Mouse (Mus musculus) right cerebral cortex, postnatal 25 days (tissue): ENCODE measurements at regions not wholly inside any gene's neighbourhood (a gene's known extent, or its start where the extent isn't known, plus 50 kb on each side); places are given as distances from the start of the nearest gene placed in this dataset.
A peak's percentile ranks its signal among the peaks of the same experiment; 100 is the strongest.

Experiments
- DNase-seq: peaks from one replicate; pipeline ENCODE4 v3.0.0; 2022

GRCm38 (mm10) chr2:19714025-19714424, 56.5 kb downstream of the Otud1 start:
- no peak for DNase-seq

DNA sequence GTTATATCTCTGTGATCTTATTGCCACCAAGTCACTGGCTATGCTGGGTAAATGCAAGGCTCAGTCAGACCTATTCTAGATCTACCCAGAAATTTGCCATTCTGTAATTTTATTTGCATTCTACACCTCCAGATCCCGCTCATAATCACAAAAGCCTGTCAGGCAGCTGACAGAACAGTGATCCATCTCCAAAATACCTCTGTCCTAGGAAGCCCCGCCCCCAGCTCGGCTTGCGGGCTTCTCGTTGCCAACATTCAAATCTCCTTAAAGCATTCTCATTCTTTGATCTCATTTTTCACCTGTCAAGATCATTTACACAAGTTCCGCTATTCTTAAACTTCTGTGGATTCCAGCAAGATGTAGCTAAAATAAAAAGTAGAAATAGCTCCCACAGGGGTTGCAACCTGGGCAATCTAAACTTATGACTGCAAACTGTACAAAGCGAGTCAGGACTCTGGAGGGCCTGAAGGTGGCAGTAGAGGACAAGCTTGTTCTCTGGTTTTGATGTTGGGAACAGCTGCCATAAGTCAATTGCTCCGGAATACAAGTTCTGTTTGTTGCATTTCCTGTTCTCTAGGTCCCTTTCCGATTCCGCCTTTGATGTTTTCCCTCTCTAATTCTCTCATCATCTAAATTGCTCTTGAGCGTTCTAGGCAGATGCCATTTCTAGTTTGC, 58.1 kb downstream of the Otud1 start:
- DNase-seq = peak; percentile 40

GRCm38 (mm10) chr2:19716388-19716787, 58.8 kb downstream of the Otud1 start:
- DNase-seq = no peak

DNA sequence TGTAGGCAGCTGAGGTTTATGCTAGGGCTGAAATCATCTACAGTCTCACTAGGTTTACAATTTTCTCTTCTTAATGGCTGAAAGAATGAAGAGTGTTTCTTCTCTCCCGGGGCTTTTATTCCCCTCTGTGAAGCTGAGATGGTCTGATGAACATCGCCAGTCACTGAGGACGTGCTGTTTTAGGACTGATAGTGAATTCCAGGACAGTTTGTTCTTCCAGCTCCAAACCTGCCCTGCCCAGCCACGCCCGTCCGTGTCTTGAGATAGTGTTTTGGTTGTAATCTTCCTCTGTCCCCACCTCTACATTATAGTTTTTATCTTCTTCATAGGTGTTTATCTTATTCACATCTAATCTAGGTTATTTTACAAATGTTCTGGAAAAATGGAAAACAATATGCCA, 68.5 kb downstream of the Otud1 start:
- no peak for DNase-seq

DNA sequence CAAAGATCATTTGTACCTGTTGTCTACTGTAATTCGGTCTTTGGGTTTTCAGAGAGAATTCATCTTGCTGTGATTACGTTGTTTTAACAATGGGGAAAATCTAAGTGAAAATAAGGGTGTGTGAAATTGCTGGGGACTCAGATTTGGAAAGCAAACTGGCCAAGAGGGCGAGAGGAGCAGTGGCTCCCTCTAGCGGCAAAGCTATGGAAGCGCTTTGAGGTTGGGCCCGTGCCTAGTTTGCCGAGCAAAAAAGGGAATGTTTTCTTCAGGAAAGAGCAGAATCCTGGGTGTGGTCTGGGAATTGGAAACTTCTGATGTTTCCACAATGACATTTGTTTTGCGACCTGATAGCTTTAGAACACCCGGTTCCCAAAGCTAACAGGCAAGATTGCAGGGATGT, 69.4 kb downstream of the Otud1 start:
- peak; percentile 27 for DNase-seq

GRCm38 (mm10) chr2:19732922-19733859, 75.6 kb downstream of the Otud1 start:
- DNase-seq = no peak

GRCm38 (mm10) chr2:19734164-19734870, 76.8 kb downstream of the Otud1 start:
- no peak for DNase-seq

DNA sequence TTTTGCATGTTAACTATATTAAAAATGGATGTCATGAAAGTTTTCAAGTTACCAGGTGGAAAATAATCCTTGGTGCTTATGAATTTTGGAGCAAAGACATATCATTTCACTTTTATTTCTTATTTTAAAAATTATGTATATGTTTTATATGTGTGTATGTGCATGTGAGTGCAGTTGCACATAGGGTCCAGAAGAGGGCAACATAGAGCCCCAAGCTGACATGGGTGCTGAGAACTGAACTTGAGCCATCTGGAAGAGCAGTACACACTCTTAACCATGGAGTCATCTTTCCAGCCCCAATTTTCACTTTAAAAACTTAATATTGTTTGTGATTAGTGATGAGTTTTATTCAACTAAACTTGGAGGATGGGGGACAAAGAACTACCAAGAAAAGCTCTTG, 84.0 kb downstream of the Otud1 start:
- DNase-seq = no peak

- no peak for DNase-seq
Measured at GRCm38 (mm10) chr2:19743467-19743866, 85.9 kb downstream of the Otud1 start.

GRCm38 (mm10) chr2:19744986-19745660, 87.6 kb downstream of the Otud1 start:
- no peak for DNase-seq

- DNase-seq = no peak
Measured at GRCm38 (mm10) chr2:19752753-19753152, 95.2 kb downstream of the Otud1 start.

DNA sequence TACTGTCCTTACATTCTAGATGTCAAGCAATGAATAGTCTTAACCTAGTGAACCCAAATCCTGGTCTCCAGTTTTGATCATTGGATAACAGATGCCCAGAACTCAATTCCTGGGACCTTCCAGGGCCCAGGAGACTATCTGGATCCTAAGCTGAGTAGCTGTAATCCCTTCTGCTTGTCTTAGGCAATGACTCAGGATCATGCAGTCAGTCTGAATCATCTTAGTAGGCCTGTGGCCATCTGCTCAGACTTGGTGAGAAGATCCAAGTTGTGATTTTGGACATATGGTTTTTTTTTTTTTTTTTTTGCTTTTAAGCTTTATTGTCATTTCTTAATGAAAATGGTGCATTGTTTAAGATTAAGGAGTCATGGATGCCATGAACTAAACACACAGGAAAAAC, 95.9 kb downstream of the Otud1 start:
- peak; percentile 18 for DNase-seq

GRCm38 (mm10) chr2:19757910-19758309, 100.4 kb downstream of the Otud1 start:
- DNase-seq = no peak

DNA sequence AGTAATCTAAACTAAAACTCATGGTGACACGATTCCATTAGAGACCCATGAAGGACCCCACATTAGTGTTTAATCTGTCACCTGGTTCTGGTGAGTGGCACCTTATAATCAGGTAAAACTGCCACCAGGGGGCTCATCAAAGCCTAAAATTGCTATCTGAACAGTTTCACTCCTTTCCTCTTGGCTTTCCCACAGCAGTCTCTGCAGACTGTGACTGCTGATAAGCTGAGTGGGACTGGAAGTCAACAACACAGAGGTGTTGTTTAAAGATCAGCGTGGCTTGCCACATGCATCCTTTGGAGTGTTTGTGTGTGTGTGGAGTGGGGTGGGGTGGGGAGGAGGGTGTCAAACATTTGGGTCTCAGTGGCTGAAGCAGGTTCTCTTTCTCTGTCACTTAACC, 101.6 kb downstream of the Otud1 start:
- no peak for DNase-seq

DNA sequence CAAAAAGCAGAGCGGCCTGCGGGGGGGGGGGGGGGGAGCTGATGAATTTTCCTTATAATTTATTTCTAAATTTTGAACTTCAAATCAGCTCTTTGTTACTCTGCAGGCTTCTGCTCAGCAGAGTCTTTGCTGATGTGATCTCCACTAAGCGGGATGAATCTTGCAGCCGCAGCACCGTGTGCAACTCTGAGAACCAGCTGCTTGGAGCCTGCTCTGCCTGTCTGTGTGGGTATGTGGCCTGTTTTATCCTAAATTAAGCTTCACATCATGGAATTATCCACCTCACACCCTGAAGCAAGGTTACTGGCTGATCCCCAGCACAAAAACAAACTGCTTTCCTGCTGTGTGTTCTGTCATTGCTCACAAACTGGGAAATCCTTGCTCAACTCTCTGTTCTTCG, 102.0 kb downstream of the Otud1 start:
- no peak for DNase-seq

DNA sequence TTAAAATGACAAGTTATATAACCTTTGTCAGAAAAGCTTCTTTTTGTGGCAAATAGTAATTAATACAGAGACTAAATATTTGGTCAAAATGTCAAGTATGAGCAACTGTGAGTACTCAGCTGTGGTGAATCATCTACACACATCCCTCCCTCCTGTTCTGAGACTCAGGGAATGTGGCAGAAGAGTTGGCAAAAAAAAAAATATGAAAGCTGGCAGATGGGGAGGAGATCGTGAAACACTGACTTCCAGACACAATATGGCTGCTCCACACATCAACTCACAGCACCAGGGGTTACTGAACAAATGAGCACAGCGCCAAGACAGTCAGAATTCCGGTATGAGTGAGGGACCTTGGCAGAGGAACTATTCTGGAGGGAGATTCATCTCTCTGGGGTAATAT, 105.4 kb downstream of the Otud1 start:
- no peak for DNase-seq

DNA sequence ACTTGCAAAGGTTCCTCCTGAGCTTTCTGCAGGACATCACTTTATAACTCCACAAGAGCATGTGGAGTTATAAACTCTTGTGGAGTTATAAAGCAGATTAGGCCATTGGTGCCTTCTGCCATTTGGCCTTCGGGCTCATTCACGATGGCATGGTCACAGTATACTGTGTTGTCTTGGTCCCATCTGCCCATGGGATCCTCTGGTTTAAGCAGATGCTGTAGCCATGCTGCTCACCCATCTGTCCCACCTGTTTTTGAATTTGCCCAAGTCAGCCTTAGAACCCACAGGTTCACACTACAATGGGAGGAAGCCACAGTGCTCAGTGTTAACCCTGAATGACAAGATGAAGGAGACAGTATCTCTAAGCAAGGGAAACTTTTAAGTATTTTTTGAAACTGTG, 124.7 kb upstream of the Etl4 start:
- DNase-seq = no peak

DNA sequence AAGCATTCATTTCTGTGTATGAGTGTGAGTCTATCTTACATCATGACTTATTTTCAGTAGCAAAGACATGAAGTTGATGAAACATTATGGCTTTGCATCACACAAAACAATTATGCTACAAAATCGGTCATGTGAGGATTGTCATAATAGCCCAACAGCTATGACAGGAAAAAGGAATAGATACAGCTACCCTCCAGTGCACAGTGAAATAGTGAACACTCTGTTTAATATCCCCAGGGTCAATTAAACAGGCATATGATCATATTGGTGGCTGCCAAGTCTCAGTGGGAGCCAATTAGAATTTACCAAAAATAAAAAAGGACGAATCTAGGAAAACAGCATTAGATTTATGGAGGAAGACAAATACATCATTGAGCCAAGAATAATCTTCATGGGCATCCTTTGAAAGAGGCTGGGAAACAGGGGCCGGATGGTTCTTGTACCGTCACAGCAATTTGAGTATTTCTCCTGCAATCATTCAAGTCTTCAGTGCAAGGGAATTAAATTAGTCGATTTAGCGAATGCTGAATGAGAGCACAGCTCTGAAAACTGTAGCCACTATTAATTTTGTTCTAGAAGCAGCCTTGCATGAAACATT, 123.8 kb upstream of the Etl4 start:
- DNase-seq = no peak

- DNase-seq = no peak
Measured at GRCm38 (mm10) chr2:19792177-19792576, 117.4 kb upstream of the Etl4 start.

DNA sequence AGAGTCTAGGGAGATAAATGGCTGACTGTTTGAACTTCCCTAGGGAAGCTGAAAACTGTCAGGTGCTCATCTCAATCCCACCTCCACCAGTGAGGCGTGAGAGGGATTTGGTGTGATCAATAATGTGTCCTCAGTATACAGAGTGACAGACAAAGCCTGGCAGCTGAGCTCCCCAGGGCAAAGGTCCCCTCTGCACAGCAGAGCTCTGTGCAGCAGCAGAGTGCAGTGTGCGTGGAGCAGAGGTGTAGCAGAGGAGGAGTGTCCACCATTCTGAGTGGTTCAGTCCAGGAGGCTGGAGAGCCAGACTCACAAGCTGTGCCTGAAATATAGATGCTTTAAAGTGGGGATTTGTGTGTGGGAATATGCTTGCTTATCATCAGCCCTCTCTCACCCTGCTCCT, 112.8 kb upstream of the Etl4 start:
- DNase-seq = no peak
